Mouse (Mus musculus): ENCODE results near the gene Olfr5.

- TF ChIP-seq CTCF (IDR thresholded peaks at IDR 0.05; ENCODE audit: borderline replicate concordance, insufficient read depth, low read depth, low read length) (no peak), POLR2A (IDR thresholded peaks at IDR 0.05; ENCODE audit: borderline replicate concordance, insufficient read depth, low read length) (no peak)
Observed at GRCm38 (mm10) chr7:6508648-6509047, 21.9 kb upstream of the Olfr5 start, which contains the start of gene Olfr1348.

Data from cerebellum, adult 2 months (tissue).